Mouse (Mus musculus): ENCODE results near the gene Styx.

Gene Styx

DNA sequence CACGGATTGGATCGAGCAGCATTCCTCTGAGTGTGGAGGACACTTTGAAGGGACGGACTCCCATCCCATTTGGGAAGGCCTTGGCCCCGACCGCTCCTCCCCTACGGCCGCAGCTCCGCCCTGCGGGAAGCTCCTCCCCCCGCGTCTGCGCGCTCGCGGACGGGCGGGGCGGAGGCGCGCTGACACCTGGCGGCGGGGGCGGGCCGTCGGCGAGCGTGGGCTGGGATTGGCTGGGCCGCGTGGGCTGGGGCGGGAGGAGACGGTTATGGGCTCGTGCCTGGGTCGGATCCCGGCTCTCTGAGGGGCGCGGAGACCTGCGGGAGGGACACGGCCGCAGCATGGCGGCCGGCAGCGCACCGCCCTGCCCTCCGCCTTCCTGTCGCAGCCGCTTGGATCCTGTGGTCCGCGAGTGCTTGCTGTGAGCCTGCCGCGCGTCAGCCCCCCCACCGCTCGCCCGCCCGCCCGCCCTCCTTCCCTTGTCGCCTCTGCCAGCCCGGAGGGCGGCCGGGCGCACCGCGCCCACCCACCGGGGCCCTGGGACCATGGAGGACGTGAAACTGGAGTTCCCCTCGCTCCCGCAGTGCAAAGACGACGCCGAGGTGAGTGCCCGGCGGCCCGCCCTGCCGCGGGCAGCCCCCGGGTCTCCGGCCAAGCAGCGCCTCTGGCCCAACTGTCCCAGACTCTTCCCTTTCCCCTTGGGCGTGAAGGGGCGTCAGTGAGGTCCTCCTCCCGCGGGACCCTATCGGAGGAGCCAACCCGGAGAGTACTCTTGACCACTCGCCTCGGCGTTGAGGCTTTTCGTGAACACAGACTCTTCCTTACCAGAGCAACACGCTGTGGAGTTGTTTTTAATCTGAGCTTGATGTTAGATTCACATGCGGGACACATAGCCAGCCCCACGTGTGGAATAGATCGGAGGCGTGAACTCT, at the start of gene Styx:
Gene Styx, plus strand, starts transcription at position 163 of the 929 bp plus-strand sequence.
- peak; percentile 90 to 92 for DNase-seq (ENCODE audit: low read depth in 2 of 2, low spot score in 2 of 2)

DNA sequence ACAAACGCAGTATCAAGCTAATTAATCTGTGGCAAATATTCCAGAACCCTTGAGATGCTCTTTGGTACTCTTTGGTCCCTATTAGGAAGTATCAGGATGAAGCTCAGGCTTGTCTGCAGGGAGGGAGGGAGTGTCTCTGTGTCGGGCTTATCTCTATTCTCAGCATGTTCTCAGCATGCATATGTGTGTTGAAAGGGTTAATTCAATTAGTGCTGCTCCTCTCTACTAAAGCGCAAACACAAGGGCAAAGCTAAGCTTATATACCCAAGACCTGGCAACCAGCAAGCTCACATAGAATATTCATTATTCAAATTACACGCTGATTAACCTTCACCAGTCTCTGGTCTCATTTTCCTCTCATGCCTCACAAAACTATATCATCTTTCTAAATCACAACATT, 47.0 kb upstream of the Styx start:
- DNase-seq (ENCODE audit: low read depth in 2 of 2, low spot score in 2 of 2), result no peak

DNA sequence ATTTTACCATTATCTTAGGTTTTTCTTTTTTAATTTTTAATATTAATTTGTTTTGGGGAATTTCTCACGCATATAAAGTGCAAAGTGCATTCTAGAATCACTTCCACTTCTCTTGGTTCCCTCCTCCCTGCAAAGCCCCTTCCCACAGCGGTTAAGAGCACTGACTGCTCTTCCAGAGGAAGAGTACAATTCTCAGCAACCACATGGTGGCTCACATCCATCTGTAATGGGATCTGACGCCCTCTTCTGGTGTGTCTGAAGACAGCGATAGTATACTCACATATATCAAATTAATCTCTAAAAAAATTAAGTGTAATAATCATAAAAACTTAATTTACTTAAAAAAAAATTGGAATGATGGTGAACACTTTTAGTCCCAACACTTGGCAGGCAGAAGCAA, 46.5 kb upstream of the Styx start:
- DNase-seq (ENCODE audit: low read depth in 2 of 2, low spot score in 2 of 2), result no peak

DNA sequence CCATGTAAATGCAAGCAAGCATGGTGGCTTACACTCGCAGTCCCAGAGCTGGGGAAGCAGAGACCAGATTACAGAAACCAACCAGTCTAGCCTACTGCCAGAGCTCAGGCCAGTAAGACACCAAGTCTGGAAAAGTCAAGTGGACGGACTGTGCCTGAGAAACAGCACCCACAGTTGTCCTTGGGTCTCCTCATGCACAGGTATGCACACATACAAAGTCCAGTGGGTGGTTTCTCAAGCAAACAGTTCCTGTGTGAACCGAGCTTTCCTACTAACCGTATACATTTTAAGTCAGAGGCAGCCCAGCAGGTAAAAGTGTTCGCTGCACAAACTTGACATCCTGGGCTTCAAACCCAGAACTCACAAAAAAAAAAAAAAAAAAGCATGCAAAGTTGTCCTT, 45.0 kb upstream of the Styx start:
- no peak for DNase-seq (ENCODE audit: low read depth in 2 of 2, low spot score in 2 of 2)

DNA sequence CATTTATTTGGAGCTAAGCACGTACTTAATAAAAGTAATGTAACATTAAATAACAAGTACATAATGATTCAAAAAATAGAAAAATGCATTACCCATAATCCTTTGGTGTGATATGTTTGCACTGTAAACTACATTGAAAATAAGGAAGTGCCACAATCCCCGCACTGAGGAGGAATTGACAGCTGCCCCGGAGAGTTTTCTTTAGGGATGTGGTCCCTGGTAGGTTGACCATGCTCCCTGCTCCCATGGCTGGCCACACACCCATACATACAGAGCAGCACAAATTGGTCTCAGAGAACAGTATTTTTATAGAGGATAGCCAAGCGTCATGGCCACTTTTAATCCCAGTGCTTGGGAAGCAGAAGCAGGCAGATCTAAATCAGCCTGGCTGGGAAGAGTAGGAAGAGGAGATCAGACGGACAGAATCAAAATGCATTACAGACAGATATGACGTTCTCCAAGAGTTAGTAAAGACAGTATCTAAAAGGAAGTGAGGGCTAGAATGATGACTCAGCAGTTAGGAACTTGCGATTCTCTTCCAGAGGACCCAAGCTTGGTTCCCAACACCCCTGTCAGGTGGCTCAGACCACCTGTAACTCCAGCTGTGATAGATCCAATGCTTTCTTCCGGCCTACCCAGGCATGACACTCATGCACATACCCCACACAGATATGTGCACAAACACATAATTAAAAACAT, 43.1 kb upstream of the Styx start:
- DNase-seq (ENCODE audit: low read depth in 2 of 2, low spot score in 2 of 2), result no peak

DNA sequence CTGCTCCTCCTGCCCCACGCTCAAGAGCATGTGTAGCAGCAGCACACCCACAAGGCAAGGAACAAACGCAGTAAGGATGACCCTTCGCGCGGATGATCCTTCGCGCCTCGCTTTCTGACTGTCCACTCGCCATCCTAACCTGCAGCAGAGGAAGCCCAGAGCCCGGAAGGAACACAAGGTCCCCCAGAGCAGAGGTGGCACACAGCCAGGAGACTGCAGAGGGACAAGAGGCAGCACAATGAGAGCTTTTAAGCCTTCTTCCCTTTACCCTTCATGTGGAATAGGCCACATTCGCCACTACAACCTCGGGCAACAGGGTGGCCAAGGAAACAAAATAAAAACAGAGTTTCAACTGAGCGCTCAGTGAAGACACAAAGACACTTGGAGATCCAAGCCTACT, 41.2 kb upstream of the Styx start:
- DNase-seq (ENCODE audit: low read depth in 2 of 2, low spot score in 2 of 2), result no peak

DNA sequence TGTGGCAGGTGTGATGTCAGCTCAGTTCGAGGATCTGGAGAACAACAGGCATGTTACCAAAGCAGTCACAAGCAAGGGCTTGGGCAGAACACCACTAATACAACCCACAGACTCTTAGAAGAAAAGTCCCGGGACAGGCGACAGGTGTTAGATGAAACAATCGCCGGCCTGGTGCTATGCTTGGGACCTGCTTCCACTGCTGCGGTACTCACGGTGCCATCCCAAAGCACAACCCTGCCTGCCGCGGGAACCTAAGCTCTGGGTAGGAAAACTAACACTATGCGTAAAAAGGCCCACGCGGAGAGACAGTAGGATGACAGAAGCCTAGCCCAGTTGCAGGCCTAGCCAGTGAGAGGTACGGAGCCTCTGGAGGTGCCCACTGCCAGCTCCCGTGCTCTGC, 40.8 kb upstream of the Styx start:
- no peak for DNase-seq (ENCODE audit: low read depth in 2 of 2, low spot score in 2 of 2)

DNA sequence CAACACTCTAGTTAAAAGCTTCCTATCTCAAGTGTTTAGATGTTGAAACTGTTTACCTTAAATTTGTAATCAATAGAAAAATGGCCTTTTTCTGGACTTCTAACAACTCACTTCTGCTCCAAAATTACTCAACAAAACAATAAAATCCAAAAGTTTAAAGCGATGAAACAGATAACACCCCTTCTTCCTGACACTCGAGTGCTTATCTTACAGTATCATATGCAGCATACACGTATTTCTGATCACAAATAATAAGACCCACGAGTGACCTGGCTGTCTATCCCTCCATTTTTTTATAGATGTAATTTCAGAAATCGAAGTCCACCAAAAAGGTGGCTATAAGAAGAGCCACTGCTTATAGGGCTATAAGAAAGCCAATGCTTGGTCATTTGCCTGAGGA, 34.0 kb upstream of the Styx start:
- no peak for DNase-seq (ENCODE audit: low read depth in 2 of 2, low spot score in 2 of 2)

DNA sequence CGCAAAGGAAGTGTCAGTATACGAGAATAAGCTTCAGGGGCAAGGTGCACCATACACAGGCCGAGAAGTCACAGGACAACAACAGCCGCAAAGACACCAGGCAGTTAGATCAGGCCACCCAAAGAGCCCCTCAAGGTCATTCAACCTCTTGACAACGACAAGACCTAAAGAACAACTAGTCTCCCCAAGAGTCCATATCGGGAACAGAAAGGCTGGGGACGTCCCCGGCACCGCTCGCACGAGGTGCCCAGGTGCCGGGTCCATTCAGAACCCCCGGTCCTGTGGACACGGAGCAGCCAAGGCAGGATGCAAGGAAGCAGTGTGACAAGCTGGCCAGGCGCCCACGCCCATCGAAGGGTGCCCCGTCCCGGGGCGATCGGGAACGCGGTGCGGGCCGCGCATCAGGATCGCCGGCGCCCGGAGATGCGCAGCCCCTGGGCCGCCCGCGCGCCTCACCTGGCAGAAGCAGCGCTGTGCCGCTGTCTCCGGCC, 32.9 kb upstream of the Styx start:
- DNase-seq (ENCODE audit: low read depth in 2 of 2, low spot score in 2 of 2), result peak in 1 of 2 experiments; percentile 14

DNA sequence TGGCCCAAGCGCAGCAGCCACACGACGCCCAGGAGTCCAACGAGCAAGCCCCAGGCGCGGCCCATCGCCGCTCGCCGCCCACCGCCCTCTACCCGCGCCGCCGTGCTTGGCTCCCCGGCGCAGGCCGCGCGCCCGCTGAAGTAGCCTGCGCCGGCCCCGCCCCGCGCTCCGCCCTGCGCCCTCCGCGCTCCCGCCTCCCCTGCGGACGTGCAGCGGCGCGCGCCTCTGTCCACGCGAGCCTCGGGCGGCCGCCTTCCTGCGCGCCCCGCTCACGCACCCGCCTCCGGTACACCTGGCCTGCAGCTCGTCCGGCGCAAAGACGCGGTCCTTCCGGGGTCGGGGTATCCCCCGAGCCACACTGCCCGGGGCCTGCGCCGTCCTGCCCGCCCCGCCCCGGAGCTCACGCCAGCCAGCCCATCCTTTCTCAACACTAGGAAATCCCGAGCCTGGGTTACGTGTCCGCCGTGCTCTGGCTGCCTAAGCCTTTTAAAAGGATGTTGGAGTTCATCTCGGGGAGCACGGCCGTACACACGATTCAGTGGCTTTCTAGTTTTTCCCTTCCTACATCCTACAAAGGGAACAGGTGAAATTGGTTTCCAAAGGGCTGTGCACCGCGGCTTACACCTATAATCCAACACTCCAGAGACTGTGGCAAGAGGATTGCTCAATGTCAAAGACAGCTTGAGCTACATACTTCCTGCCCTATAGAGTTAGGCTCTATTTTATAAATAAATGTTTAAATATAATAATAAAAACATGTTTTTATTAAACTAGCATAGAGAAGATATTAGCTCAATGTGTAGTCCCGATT, 32.3 kb upstream of the Styx start, which contains the start of gene Ero1l:
Gene Ero1l, minus strand, starts transcription at position 346 of the 811 bp plus-strand sequence.
- DNase-seq (ENCODE audit: low read depth in 2 of 2, low spot score in 2 of 2), result peak; percentile 61 to 65

DNA sequence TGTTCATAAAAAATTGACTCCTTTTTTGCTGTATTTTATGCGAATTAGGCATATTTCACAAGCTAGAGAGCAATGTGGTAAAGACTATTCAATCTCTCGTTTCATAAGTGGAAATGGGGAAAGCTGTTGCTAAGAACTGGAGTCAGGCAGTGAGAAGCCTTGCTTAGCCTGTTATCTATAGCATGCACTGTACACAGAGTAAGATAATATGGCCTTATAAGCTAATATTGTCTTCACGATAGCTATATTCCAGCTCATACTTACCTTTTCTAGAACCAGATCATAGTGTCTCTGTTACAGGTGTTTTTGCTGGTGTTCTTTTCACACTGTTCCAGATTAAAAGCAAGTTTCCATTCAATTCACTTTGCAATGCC, 31.7 kb upstream of the Styx start:
- DNase-seq (ENCODE audit: low read depth in 2 of 2, low spot score in 2 of 2), result no peak

DNA sequence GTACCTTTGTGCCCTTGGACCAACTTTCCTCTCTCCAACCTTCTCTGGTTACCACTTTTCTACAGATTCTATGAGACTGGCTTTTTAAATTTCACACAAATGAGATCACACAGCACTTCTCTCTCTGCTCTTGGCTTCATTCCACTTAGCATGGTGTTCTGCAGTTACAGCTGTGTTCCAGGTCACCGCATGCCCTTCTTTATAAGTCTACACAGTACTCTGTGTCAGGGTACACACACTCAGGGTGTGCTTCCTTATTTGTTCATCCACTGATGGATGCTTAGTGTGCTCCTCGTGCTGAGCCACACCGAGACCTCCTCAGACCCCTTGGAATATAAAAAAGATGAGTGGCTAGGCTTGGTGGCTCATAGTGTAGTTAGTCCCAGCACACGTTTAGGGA, 30.8 kb upstream of the Styx start:
- DNase-seq (ENCODE audit: low read depth in 2 of 2, low spot score in 2 of 2), result no peak

DNA sequence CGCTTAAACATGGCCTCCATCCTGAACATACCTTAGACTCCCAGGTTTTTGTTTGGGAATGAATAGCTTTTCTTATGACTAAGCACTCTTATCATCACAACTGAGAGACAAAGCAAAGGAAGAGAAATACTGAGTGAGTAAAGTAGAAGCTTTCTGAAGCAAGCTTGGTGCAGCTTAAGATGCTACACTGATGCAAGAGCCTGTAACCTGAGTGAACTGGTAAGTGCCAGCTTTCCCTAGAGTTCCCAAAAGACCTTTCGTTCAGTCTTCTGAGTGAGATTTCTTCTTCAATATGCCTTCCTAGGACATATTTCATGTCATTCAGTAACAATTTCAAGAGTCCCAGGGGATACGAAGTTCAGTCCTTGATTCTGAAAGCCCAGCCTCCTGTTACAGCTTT, 29.8 kb upstream of the Styx start:
- no peak for DNase-seq (ENCODE audit: low read depth in 2 of 2, low spot score in 2 of 2)

DNA sequence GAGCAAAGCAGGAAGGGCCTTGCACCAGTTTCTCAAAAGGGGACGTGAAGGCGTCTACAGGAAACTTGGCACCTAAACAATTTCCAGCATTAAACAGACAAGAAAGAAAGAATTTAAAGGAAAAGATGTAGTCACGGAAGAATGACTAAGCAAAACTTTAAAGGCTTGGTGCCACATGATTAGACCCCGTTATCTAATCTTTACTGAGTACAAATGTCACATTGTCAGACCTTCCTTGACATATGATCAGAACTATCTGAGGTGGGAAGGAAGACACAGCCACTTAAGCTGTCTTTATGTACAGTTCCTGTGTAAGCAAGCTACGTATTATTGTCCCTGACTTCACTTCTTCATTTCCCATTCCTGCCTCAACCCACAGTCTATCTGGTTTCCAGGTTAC, 29.3 kb upstream of the Styx start:
- no peak for DNase-seq (ENCODE audit: low read depth in 2 of 2, low spot score in 2 of 2)

DNA sequence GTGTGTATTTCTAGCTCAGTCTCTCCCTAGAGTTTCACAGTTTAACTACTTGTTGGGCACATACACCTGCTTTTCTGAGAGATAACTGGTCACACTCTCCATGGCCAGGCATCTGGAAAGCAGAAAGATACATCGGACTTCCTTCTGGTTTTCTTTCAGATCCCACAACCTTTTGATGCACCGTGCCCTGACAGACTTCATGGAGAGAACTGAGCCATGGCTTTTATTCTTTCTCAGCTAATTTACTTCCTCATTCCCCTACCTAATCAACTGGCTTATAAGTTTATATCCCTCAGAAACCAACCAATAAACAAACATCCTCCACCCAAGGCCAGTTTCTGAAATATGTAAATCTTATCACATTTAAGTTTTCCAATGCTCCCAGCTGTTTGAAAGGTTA, 28.4 kb upstream of the Styx start:
- DNase-seq (ENCODE audit: low read depth in 2 of 2, low spot score in 2 of 2), result no peak

DNA sequence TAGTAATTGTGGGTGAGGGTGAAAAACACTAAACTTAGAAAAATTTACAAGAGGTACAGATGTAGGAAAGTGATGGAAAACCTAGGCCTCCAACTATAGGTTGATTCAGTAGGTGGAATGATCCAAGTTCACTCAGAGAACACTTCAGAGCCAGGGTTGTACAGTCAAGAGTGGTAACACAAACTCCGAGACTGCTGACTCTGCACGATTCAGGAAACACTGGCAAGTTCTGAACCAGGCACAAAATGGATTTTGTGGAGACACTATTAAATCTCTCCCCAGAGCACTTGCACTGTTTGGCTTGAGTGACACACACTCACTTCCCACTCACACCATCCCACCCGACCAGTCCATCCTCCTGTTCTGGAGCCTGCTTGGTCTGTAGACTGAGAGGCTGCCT, 27.6 kb upstream of the Styx start:
- DNase-seq (ENCODE audit: low read depth in 2 of 2, low spot score in 2 of 2), result no peak

DNA sequence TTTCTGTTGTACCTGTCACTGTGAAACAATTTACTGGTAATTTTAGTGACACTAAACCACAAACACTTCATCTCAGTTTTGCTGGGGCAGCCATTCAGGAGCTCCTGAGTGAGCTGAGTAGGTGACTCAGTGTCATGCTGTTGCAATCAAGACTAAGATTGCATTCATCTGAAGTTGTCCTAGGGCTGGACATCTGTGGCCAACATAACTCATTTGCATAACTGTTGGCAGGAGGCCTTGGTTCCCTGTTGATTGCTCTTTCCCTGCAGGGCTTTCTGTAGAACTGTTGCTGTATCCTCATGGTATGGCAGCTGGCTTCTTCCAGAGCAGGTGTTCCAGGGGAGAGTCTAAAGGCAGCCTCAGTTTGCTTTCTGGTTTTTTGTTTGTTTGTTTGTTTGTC, 25.4 kb upstream of the Styx start:
- no peak for DNase-seq (ENCODE audit: low read depth in 2 of 2, low spot score in 2 of 2)

DNA sequence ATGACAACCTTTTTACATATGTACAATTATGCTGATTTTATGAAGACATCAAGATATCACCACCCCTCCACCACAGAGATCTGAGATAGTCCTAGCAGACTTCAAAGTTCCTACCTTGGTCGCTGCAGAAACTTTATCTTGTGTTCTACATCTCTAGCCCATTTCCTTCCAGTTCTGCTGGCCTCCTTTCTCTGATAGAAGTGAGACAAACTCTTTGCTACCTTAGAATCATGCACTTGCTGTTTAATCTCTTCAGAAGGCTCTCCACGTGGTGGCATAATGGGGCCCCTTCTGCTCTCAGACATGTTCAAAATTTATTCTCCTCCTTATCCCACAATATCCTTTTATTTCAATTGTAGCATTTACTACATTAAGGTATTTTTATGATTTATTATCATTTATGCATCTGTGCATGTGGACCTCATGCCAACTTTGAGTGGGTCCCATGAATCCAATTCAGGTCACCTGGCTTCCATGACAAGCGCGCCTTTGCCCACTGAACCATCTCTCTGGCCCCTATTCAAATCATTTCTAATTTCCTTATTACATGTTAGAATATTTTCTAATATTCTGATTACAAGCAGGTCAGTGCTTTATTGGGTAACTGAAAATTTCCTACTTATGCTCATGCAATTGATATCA, 22.7 kb upstream of the Styx start:
- DNase-seq (ENCODE audit: low read depth in 2 of 2, low spot score in 2 of 2), result no peak

DNA sequence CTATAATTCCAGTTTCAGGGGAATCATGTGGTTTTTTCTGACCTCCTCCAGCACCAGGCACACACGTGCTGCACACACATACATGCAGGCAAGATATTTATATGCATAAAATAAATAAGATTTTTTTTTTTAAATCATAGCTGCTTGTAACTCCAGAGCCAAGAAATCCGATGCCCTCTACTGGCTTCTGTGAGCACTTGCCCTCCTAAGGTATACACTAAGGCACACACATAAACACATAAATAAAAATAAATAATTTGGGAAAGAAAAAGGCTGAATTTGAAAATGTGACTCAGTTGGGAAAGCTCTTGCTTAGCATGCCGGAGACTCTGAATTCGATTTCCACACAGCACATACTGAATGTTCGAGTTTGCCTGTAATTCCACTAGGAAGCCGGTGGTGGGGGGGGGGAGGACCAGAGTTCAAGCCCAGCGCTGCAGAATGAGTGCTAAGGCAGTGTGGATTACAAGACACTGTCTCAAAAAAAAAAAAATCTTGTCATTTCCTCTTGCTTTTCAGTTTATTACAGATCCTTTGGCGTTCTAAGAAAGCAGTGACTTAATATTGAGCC, 21.8 kb upstream of the Styx start:
- no peak for DNase-seq (ENCODE audit: low read depth in 2 of 2, low spot score in 2 of 2)

DNA sequence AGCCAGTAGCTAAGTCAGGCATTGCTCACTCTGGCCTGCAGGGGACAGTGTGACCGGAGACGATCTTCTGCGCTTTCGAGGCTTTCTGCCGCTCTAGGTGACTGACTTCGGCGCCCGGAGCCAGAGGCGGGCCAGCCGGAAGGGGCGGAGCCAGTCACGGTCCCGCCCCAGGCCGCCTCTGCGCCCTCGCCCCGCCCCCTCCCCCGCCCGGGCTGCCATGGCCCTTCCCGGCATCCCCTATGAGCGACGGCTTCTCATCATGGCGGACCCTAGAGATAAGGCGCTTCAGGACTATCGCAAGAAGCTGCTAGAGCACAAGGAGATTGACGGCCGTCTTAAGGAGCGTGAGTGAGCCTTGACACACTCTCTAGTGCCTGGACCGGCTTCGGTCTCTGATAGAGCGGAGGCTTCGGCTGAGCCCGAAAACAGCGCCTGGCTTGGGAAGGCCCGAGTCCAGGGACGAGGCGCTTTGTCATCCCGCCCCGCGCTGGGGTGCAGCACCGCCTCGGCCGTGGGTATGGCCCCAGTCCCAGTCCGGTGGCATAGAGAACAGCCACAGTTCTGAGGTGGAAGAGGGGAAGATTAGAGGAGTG, 21.2 kb upstream of the Styx start, which contains the start of gene Psmc6:
Gene Psmc6, plus strand, starts transcription at position 200 of the 593 bp plus-strand sequence.
- peak; percentile 87 to 88 for DNase-seq (ENCODE audit: low read depth in 2 of 2, low spot score in 2 of 2)

All from CD8-positive naive resting alpha-beta T cell, adult 2 months (primary cell).